Mouse (Mus musculus): ENCODE results near the gene Ppfia3. TPM values are rescaled to one million over a fixed set of nuclear protein-coding genes. Genes with fewer than 3 reads are reported as not detected.

Ppfia3 gene
- polyA plus RNA-seq, 1 experiment from 2014 or later, result 5.5 TPM

DNA sequence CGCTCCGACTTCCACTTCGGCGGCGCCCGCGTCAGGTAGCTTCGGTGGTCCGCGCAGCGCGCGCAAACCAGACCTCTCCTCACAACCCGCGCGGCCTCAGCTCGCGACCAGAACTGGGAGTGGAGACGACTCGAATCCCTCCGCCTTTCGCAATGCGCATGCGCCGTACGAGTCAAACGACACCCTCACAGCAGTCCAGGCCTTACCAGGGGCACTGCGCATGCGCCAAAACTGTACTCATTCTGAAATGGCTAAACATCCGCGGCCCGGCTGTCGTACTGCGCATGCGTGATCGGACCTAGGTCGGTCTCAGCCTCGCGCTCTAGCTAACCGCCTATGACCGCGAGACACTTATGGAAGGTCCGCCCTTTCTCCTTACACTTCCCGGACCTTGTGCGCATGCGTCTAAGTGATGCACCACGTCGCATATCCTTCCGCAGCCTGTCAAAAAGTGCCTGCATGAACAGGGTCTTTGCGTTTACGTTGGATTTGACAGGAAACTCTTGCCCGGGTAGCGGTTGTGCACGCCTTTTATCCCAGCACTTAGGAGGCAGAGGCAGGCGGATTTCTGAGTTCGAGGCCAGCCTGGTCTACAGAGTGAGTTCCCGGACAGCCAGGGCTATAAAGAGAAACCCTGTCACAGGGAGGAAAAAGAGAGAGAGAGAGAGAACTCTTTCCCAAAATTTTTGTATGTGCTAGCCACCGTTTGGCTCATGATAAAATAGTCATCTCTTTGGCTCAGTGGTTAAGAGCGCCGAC lies 28.9 kb upstream of the Ppfia3 start, which contains the start of gene Snrnp70:
Gene Snrnp70, minus strand, starts transcription at position 165 of the 759 bp plus-strand sequence.
- peak within 1 kb of the TSS; percentile 94 for H3K27ac ChIP-seq (ENCODE audit: low read length)
- H3K27me3 ChIP-seq (ENCODE audit: control insufficient read depth, insufficient read depth, low read length), result no peaks in the 10 kb centered on the region
- H3K9me3 ChIP-seq (replicated peaks; ENCODE audit: control insufficient read depth, low read length), result no peaks in the 10 kb centered on the region
- H3K4me2 ChIP-seq (ENCODE audit: low read depth, low read length), result peak within 1 kb of the TSS; percentile 98
- WGBS, result under 1% methylated on average over 60 of the region's 60 CpGs
- H3K36me3 ChIP-seq (ENCODE audit: control insufficient read depth, insufficient read depth, low read length), result peaks cover 8% of the 10 kb centered on the region; the same call in 1 of the 2 replicates
- peak within 1 kb of the TSS; percentile 94 for H3K9ac ChIP-seq (ENCODE audit: low read length)
- H3K4me3 ChIP-seq (replicated peaks; ENCODE audit: low read length), result peak within 1 kb of the TSS; percentile 86
- ATAC-seq (ENCODE audit: insufficient read depth, low FRiP score), result peak; percentile 98
- H3K4me1 ChIP-seq (ENCODE audit: control insufficient read depth, insufficient read depth, low read length), result peaks cover 16% of the 10 kb centered on the region

DNA sequence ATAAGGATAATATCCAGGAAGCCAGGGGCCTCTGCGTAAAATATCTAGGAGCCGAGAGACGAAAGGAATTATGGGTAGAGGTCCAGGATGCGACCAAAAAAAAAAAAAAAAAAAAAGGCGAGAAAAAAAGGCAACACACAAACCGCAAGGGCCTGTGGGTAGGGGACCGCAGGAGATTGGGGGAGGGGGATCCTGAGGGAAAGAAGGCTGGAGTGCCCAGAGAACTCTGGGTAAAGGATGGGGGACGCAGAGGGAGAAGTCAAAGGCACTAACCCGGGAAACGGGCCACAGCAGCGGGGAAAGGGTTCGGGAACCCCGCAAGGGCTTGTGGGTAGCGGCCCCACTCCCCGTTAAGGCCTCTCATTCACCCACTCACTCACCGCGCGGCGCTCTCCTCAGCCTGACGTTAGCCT lies 28.3 kb upstream of the Ppfia3 start:
- peak overlapping the region; percentile 98 for H3K4me2 ChIP-seq (ENCODE audit: low read depth, low read length)
- H3K27me3 ChIP-seq (ENCODE audit: control insufficient read depth, insufficient read depth, low read length), result no peaks in the 10 kb centered on the region
- peak overlapping the region; percentile 94 for H3K9ac ChIP-seq (ENCODE audit: low read length)
- peak overlapping the region; percentile 86 for H3K4me3 ChIP-seq (replicated peaks; ENCODE audit: low read length)
- peak; percentile 83 for ATAC-seq (ENCODE audit: insufficient read depth, low FRiP score)
- H3K27ac ChIP-seq (ENCODE audit: low read length), result peak overlapping the region; percentile 94
- H3K9me3 ChIP-seq (replicated peaks; ENCODE audit: control insufficient read depth, low read length), result no peaks in the 10 kb centered on the region
- peaks cover 16% of the 10 kb centered on the region for H3K4me1 ChIP-seq (ENCODE audit: control insufficient read depth, insufficient read depth, low read length)
- H3K36me3 ChIP-seq (ENCODE audit: control insufficient read depth, insufficient read depth, low read length), result peaks cover 14% of the 10 kb centered on the region; the same call in 1 of the 2 replicates
- under 1% methylated on average over 19 of the region's 20 CpGs for WGBS

DNA sequence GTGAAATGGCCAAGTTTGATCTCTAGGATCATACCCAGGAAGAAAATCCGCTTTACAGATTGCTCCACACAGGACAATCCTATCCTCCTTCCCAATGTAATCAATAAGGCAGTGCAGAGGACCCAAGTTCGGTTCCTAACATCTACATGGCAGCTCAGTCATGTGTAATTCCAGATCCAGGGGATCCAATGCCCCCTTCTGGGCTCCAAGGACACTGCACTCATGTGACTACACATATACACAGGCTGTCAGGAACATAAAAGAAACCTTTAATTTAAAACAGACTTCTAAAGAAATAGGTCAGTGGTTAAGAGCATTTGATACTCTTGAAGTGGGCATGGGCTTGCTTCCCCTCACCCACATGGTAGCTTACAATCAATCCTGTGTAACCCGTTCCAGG lies 19.3 kb upstream of the Ppfia3 start:
- 92% methylated on average over 3 of the region's 3 CpGs for WGBS
- Histone ChIP-seq H3K27me3 (ENCODE audit: control insufficient read depth, insufficient read depth, low read length) (no peaks in the 10 kb centered on the region), H3K9me3 (replicated peaks; ENCODE audit: control insufficient read depth, low read length) (no peaks in the 10 kb centered on the region), H3K4me3 (replicated peaks; ENCODE audit: low read length) (no peak overlapping the region), H3K4me1 (ENCODE audit: control insufficient read depth, insufficient read depth, low read length) (no peaks in the 10 kb centered on the region), H3K9ac (ENCODE audit: low read length) (no peak overlapping the region), H3K27ac (ENCODE audit: low read length) (no peak overlapping the region), H3K4me2 (ENCODE audit: low read depth, low read length) (no peak overlapping the region), H3K36me3 (ENCODE audit: control insufficient read depth, insufficient read depth, low read length) (peaks cover 62% of the 10 kb centered on the region)
- no peak for ATAC-seq (ENCODE audit: insufficient read depth, low FRiP score)

DNA sequence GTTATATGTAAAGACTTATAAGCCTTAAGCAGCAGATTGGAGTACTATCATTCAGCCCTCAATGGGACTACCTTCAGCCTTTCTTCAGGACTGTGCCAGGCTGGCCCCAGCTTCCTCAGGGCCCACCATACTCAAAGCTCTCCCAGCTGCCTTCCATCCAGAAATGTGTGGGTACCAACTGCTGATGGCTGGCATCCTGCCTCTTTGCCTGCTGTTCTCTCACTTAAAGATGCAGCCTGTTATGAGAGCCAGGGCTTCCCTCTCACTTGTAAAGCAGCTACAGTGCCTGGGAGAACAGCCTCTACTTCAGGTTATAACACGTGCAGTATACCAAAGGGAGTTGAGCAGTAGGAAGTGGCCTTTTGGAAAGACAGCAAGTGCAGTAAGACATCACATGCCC lies 9.2 kb upstream of the Ppfia3 start:
- Histone ChIP-seq H3K27me3 (ENCODE audit: control insufficient read depth, insufficient read depth, low read length) (no peaks in the 10 kb centered on the region), H3K4me2 (ENCODE audit: low read depth, low read length) (no peak overlapping the region), H3K9me3 (replicated peaks; ENCODE audit: control insufficient read depth, low read length) (no peaks in the 10 kb centered on the region), H3K4me3 (replicated peaks; ENCODE audit: low read length) (no peak overlapping the region), H3K4me1 (ENCODE audit: control insufficient read depth, insufficient read depth, low read length) (no peaks in the 10 kb centered on the region), H3K27ac (ENCODE audit: low read length) (no peak overlapping the region), H3K36me3 (ENCODE audit: control insufficient read depth, insufficient read depth, low read length) (peaks cover 47% of the 10 kb centered on the region), H3K9ac (ENCODE audit: low read length) (no peak overlapping the region)
- WGBS, result 94% methylated on average over 1 of the region's 1 CpGs
- ATAC-seq (ENCODE audit: insufficient read depth, low FRiP score), result no peak

DNA sequence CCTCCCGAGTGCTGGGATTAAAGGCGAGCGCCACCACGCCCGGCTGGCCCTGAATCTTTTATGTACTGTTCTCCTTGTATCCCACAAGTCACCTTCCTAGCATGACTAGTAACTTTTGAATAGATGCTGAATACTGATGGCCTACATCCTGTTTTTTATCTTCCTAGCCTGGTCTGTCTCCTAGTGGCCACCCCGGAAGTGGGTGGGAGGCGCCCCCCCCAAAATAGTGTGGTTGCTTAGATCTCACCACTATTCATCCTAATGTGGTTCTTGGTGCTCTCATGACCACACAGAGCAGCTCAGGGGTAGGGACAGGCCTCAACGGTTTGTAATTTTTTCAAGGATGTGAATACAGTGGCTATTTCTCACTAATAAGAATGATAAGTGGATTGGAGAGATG lies 7.8 kb upstream of the Ppfia3 start:
- Histone ChIP-seq H3K4me1 (ENCODE audit: control insufficient read depth, insufficient read depth, low read length) (peaks cover 10% of the 10 kb centered on the region; the same call in 1 of the 2 replicates), H3K4me3 (replicated peaks; ENCODE audit: low read length) (no peak overlapping the region), H3K4me2 (ENCODE audit: low read depth, low read length) (no peak overlapping the region), H3K9me3 (replicated peaks; ENCODE audit: control insufficient read depth, low read length) (no peaks in the 10 kb centered on the region), H3K27me3 (ENCODE audit: control insufficient read depth, insufficient read depth, low read length) (0 out of 2 replicates have a peak, but pooled peaks cover 4% of the 10 kb centered on the region), H3K36me3 (ENCODE audit: control insufficient read depth, insufficient read depth, low read length) (peaks cover 41% of the 10 kb centered on the region), H3K9ac (ENCODE audit: low read length) (no peak overlapping the region), H3K27ac (ENCODE audit: low read length) (no peak overlapping the region)
- 89% methylated on average over 8 of the region's 8 CpGs for WGBS
- ATAC-seq (ENCODE audit: insufficient read depth, low FRiP score), result no peak

DNA sequence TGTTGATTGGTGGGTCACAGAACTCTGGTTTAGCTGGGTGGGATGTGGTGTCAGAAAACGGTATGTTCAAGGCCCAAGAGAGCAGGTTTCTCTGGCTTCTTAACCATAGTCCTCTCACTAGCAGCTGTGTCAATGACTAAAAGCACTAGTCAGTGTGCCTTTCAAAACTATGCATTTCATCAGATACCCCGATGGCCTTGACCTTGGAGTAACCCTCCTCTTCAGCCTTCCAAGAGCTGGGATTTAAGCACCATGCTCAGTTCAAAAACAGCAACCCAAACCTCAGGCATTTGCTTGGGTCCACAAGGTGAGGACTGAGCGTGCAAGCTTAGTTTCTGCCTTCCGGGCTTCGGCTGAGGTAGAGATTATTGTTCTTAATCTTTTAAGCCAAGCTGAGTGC lies 5.6 kb upstream of the Ppfia3 start:
- no peaks in the 10 kb centered on the region for H3K9me3 ChIP-seq (replicated peaks; ENCODE audit: control insufficient read depth, low read length)
- no peak overlapping the region for H3K9ac ChIP-seq (ENCODE audit: low read length)
- no peak for ATAC-seq (ENCODE audit: insufficient read depth, low FRiP score)
- H3K27ac ChIP-seq (ENCODE audit: low read length), result no peak overlapping the region
- 81% methylated on average over 5 of the region's 5 CpGs for WGBS
- H3K4me3 ChIP-seq (replicated peaks; ENCODE audit: low read length), result no peak overlapping the region
- H3K4me2 ChIP-seq (ENCODE audit: low read depth, low read length), result no peak overlapping the region
- H3K27me3 ChIP-seq (ENCODE audit: control insufficient read depth, insufficient read depth, low read length), result peaks cover 18% of the 10 kb centered on the region
- H3K36me3 ChIP-seq (ENCODE audit: control insufficient read depth, insufficient read depth, low read length), result peaks cover 24% of the 10 kb centered on the region
- H3K4me1 ChIP-seq (ENCODE audit: control insufficient read depth, insufficient read depth, low read length), result peaks cover 17% of the 10 kb centered on the region

DNA sequence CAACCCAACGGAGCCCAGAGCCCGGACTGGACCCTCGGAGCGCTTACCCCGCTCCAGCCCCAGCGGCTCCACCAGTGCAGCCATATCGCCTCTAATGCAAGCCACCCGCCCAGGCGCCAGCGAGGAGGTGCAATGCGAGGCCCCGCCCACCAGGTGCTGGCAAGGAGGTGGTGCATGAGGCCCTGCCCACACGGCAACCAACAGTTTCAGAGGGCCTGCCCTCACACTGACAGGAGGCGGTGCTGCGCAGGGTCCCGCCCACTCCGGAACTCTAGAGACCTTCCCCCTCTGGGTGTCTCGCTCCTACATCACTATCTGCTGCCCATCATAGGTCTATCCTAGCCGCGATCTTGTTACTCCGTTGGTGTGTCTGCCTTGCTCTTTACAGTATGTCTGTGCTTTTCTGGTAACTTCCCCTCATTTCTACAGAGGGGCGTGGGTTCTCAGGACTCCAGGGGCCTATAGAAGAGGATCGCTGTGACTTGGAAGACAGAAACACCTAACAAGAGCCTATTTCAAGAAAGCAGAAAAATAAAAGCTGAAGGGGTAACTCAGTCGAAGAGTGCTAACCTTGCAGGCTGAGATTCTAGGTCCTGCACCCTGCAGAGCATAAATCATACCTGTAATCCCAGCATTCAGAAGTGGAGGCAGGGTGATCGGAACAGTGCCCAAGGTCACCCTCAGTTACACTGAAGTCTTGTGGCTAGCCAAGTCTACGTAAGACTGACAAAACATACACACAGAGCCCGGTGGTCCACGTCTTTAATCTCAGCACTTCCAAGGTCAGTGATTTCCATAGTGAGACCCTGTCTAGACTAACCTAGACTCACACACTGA lies 3.9 kb upstream of the Ppfia3 start, which contains the start of gene Lin7b:
Gene Lin7b, minus strand, starts transcription at position 109 of the 837 bp plus-strand sequence.
- peak; percentile 80 for ATAC-seq (ENCODE audit: insufficient read depth, low FRiP score)
- peak within 1 kb of the TSS; percentile 60 for H3K4me3 ChIP-seq (replicated peaks; ENCODE audit: low read length)
- H3K4me1 ChIP-seq (ENCODE audit: control insufficient read depth, insufficient read depth, low read length), result peaks cover 23% of the 10 kb centered on the region
- no peaks in the 10 kb centered on the region for H3K9me3 ChIP-seq (replicated peaks; ENCODE audit: control insufficient read depth, low read length)
- no peak within 1 kb of the TSS for H3K27ac ChIP-seq (ENCODE audit: low read length)
- peaks cover 18% of the 10 kb centered on the region for H3K27me3 ChIP-seq (ENCODE audit: control insufficient read depth, insufficient read depth, low read length)
- H3K9ac ChIP-seq (ENCODE audit: low read length), result peak within 1 kb of the TSS; percentile 71
- peaks cover 9% of the 10 kb centered on the region; the same call in 1 of the 2 replicates for H3K36me3 ChIP-seq (ENCODE audit: control insufficient read depth, insufficient read depth, low read length)
- H3K4me2 ChIP-seq (ENCODE audit: low read depth, low read length), result peak within 1 kb of the TSS; percentile 99
- 9% methylated on average over 28 of the region's 28 CpGs for WGBS

DNA sequence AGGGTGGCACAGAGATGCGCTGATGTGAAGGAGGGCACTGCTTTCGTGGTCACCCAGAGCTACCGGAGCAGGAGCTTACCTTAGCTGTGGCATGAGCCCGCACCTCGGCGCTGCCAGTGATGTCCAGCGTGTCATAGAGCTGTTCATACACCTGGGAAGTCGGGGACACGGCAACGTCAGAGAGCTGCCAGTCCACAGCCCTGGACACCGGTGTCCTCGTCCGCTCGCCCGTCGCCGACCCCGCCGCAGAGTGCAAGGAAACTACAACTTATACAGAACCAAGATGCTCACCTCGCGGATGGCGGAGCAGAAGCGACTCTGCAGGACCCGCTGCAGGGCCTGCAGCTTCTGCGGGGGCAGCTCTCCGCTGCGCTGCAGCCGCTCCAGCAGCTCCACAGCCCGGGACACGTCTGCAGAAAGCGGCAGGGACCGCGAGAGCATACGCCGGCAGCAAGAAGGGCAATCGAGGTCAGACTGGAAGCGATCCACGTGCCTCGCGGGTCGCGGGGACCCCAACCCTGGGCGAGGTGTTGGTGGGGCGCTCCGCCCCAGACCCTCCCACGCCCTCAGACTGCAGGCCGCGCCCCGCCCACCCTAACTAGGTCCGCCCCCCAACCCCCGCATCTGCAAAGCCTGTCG lies 3.1 kb upstream of the Ppfia3 start:
- WGBS, result 8% methylated on average over 52 of the region's 52 CpGs
- Histone ChIP-seq H3K4me2 (ENCODE audit: low read depth, low read length) (peak overlapping the region; percentile 99), H3K36me3 (ENCODE audit: control insufficient read depth, insufficient read depth, low read length) (peaks cover 5% of the 10 kb centered on the region; the same call in 1 of the 2 replicates), H3K27ac (ENCODE audit: low read length) (no peak overlapping the region), H3K4me3 (replicated peaks; ENCODE audit: low read length) (peak overlapping the region; percentile 60), H3K27me3 (ENCODE audit: control insufficient read depth, insufficient read depth, low read length) (peaks cover 18% of the 10 kb centered on the region), H3K9me3 (replicated peaks; ENCODE audit: control insufficient read depth, low read length) (no peaks in the 10 kb centered on the region), H3K9ac (ENCODE audit: low read length) (peak overlapping the region; percentile 71), H3K4me1 (ENCODE audit: control insufficient read depth, insufficient read depth, low read length) (peaks cover 23% of the 10 kb centered on the region)
- ATAC-seq (ENCODE audit: insufficient read depth, low FRiP score), result 0 out of 2 replicates have a peak, but pooled peaks have one; percentile 0
